Mouse (Mus musculus) embryonic stem cell, embryonic (primary cell): Measurements from ENCODE around the gene Cilp2.

Source experiments
- CTCF ChIA-PET, 4 experiments: fragments of 300-600 bp in 2 of 4; fragments of 350-600 bp in 2 of 4; sonication (Branson Sonifier 250); formaldehyde crosslinking; loops; one replicate each; lab custom pipeline; 2022; ENCODE audit warnings: inconsistent platforms in 2 of 4; lab: Charles Lee
- POLR2A ChIA-PET, 4 experiments: fragments of 300-600 bp in 2 of 4; fragments of 350-600 bp in 2 of 4; sonication (Branson Sonifier 250); formaldehyde crosslinking; loops; one replicate each; lab custom pipeline; 2022; ENCODE audit warnings: antibody characterized with exemption in 4 of 4, inconsistent platforms in 1 of 4; lab: Charles Lee

Gene Cilp2

GRCm38 (mm10) chr8:69911917-69912316, 24.4 kb upstream of the Cilp2 start:
- ChIA-PET CTCF (interaction anchor here in 1 of 4 experiments (0.7 kb wide), 1 partner anchor 108 kb away, joined by 3 read pairs; no protein-coding TSS in a partner anchor), POLR2A (interaction anchor here in 2 of 4 experiments (0.7 to 1.7 kb wide), 4 partner anchors 9 to 25 kb away, joined by 3 to 12 read pairs (median 5); partner anchors contain the start of genes Ndufa13 (in 1 of the 2), Tssk6 (in 1 of the 2) and Yjefn3 (in 1 of the 2))

GRCm38 (mm10) chr8:69907106-69907505, 19.6 kb upstream of the Cilp2 start:
- ChIA-PET CTCF (no interaction called here), POLR2A (interaction anchor here (0.5 to 9.4 kb wide), 10 partner anchors 13 to 502 kb away, joined by 3 to 141 read pairs (median 4); partner anchors contain the start of gene Cilp2 (in 1 of the 4))

DNA sequence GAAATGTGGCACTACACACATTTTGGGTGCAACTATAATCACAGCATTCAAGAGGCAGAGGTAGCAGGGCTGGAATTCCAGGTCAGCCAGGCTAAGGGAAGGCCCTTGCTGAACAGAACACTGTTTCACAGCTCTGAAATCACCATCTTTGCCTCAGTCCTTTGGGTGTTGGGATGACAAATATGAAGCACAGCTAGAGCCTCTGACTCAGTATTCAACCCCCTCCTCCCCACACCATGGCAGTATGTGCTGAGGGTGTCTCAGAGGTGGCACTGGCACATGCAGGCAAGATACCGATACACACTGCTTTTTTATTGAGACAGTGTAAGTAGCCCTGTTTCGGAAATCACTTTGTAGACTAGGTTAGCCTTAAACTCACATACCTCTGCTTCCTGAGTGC, 18.8 kb upstream of the Cilp2 start:
- CTCF ChIA-PET, result interaction anchor here in 2 of 4 experiments (0.6 to 0.7 kb wide), 2 partner anchors 13 to 158 kb away, joined by 3 read pairs; no protein-coding TSS in a partner anchor

GRCm38 (mm10) chr8:69904096-69904495, 16.6 kb upstream of the Cilp2 start:
- CTCF ChIA-PET, result interaction anchor here in 2 of 4 experiments (0.6 to 1.9 kb wide), 4 partner anchors 8 to 97 kb away, joined by 3 to 8 read pairs (median 5); no protein-coding TSS in a partner anchor

More for the DNA sequence above, 18.8 kb upstream of the Cilp2 start:
- POLR2A ChIA-PET, result interaction anchor here in 3 of 4 experiments (0.6 to 9.4 kb wide), 20 partner anchors 10 to 502 kb away, joined by 3 to 141 read pairs (median 4); partner anchors contain the start of genes Cilp2 (in 1 of the 3), Tm6sf2 (in 1 of the 3) and Zfp868 (in 1 of the 3)

GRCm38 (mm10) chr8:69903063-69903542, 15.6 kb upstream of the Cilp2 start:
- ChIA-PET CTCF (interaction anchor here in 3 of 4 experiments (0.6 to 1.9 kb wide), 12 partner anchors 9 to 719 kb away, joined by 3 to 10 read pairs (median 4); partner anchors contain the start of genes Homer3 (in 1 of the 3) and Zfp868 (in 1 of the 3)), POLR2A (interaction anchor here (0.5 to 9.4 kb wide), 80 partner anchors 9 to 636 kb away, joined by 3 to 141 read pairs (median 4); partner anchors contain the start of genes Cilp2 (in 2 of the 4), Gatad2a (in 2 of the 4), Slc25a42 (in 2 of the 4) and Tm6sf2 (in 2 of the 4))

More at GRCm38 (mm10) chr8:69904096-69904495, 16.6 kb upstream of the Cilp2 start:
- POLR2A ChIA-PET, result interaction anchor here in 2 of 4 experiments (0.7 to 9.4 kb wide), 27 partner anchors 8 to 602 kb away, joined by 3 to 141 read pairs (median 7); partner anchors contain the start of genes Cilp2 (in 1 of the 2) and Zfp868 (in 1 of the 2)

- ChIA-PET CTCF (interaction anchor here in 3 of 4 experiments (0.6 to 1.9 kb wide), 9 partner anchors 8 to 381 kb away, joined by 3 to 10 read pairs (median 5); partner anchors contain the start of gene Homer3 (in 1 of the 3)), POLR2A (interaction anchor here (0.5 to 9.4 kb wide), 77 partner anchors 8 to 637 kb away, joined by 3 to 141 read pairs (median 4); partner anchors contain the start of genes Gatad2a (in 3 of the 4), Cilp2 (in 2 of the 4), Gm20422 (in 2 of the 4) and Slc25a42 (in 2 of the 4))
Measured at GRCm38 (mm10) chr8:69902163-69903062, 14.9 kb upstream of the Cilp2 start, which contains the start of the genes Tssk6, Ndufa13 and Yjefn3. TSS of gene Tssk6 (plus strand) at chr8:69902184. TSS of gene Ndufa13 (minus strand) at chr8:69902558. TSS of gene Yjefn3 (minus strand) at chr8:69902712.

- POLR2A ChIA-PET, result interaction anchor here in 3 of 4 experiments (0.8 to 9.4 kb wide), 34 partner anchors 8 to 610 kb away, joined by 3 to 141 read pairs (median 6); partner anchors contain the start of genes Gatad2a (in 3 of the 3), Cilp2 (in 1 of the 3), Gm20422 (in 1 of the 3) and Lpar2 (in 1 of the 3)
Measured at GRCm38 (mm10) chr8:69901484-69902162, 14.1 kb upstream of the Cilp2 start.

GRCm38 (mm10) chr8:69900895-69901451, 13.5 kb upstream of the Cilp2 start:
- POLR2A ChIA-PET, result interaction anchor here in 3 of 4 experiments (1.0 to 9.4 kb wide), 17 partner anchors 9 to 133 kb away, joined by 3 to 141 read pairs (median 10); partner anchors contain the start of genes Gatad2a (in 2 of the 3), Cilp2 (in 1 of the 3), Gm20422 (in 1 of the 3) and Lpar2 (in 1 of the 3)
- CTCF ChIA-PET, result interaction anchor here in 1 of 4 experiments (0.7 kb wide), 1 partner anchor 39 kb away, joined by 3 read pairs; no protein-coding TSS in a partner anchor

More at GRCm38 (mm10) chr8:69901484-69902162, 14.1 kb upstream of the Cilp2 start:
- CTCF ChIA-PET, result interaction anchor here in 1 of 4 experiments (0.7 to 1.8 kb wide), 2 partner anchors 11 to 38 kb away, joined by 3 to 8 read pairs; no protein-coding TSS in a partner anchor

- POLR2A ChIA-PET, result no interaction called here
Measured at GRCm38 (mm10) chr8:69899876-69900275, 12.4 kb upstream of the Cilp2 start.

DNA sequence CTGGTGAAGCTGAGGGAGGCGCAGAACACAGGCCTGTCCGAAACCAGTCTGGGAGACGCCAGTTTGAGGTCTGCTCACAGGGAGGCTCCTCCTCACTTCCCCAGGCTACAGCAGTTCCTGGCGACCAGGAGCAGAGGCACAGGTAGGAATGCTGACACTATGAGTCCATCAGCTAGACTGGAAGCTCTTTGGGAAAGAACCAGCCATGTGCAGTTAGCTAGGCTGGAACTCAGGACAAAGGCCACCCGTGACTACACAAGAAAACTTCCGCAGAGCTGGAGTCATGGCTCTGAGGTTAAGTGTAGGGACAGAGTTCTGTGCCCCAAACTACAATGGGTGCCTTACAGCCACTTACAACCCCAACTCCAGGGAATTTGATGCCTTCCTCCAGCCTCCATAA, 10.4 kb upstream of the Cilp2 start:
- ChIA-PET CTCF (interaction anchor here in 2 of 4 experiments (1.1 to 1.2 kb wide), 2 partner anchors 37 to 39 kb away, joined by 3 read pairs; no protein-coding TSS in a partner anchor), POLR2A (interaction anchor here in 2 of 4 experiments (0.7 to 3.8 kb wide), 14 partner anchors 10 to 314 kb away, joined by 3 to 32 read pairs (median 4); partner anchors contain the start of genes Cilp2 (in 2 of the 2), Slc25a42 (in 1 of the 2) and Zfp868 (in 1 of the 2))

More at GRCm38 (mm10) chr8:69899876-69900275, 12.4 kb upstream of the Cilp2 start:
- CTCF ChIA-PET, result no interaction called here

DNA sequence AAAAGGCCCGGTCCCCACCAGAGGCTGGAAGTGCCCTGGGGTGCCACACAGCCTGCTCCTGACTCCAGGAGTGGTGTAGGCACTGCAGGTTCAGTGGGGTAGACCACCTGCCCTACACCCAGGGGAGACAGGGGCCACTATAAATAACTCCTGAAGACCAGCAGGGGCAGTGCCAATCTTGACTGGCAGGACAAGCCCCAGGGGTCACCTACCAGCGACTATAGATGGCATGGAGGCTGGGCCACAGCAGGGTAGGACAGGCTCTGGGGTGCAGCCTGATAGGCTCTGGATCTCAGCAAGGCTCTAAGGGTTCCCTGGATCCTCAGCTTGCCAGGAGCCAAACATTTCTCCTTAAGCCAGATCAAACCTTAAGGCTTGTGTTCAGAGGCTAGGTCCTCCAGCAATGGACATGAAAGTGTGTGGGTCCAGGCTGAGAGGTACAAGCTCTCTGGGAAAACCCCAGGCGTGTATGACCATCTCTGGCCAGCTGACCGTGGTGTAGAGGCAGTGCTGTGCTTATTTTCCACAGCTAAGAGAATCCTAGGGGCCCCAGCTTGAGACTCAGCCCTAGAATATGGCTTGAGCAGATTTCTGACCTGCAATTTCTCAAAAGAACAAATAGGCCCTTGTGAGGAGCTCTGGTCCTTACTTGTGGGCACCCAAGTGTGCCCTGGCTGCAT, 8.4 kb upstream of the Cilp2 start:
- ChIA-PET POLR2A (interaction anchor here in 2 of 4 experiments (1.0 to 3.8 kb wide), 7 partner anchors 10 to 67 kb away, joined by 3 to 32 read pairs (median 3); partner anchors contain the start of gene Cilp2 (in 1 of the 2)), CTCF (interaction anchor here in 1 of 4 experiments (0.6 to 1.4 kb wide), 2 partner anchors 9 to 14 kb away, joined by 3 read pairs; no protein-coding TSS in a partner anchor)

DNA sequence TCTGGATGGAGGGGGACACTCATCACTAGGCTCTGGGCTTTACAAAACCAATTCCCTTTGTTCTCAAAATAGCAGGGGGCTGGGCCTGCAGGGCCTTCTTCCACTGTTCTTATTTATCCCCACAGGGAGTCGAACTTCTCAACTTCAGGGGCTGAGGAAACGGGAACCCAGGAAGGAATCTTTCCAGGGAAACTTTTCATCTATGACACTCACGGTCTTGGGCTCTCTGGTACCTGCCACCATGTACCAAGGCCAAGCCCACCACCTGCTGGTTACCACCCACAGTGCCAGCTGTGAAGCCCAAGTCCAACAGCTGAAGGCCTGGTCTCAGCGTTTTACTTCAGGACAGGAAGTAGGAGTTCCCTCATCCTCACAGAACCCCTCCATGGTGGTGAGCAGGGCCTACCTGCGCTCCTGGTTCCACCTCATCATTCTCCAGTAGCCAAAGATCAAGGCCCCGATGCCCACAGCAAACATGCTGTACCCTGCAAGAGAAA, 7.4 kb upstream of the Cilp2 start:
- POLR2A ChIA-PET, result interaction anchor here in 3 of 4 experiments (0.6 to 3.5 kb wide), 18 partner anchors 9 to 277 kb away, joined by 3 to 31 read pairs (median 4); partner anchors contain the start of genes Ndufa13 (in 2 of the 3), Tssk6 (in 2 of the 3), Yjefn3 (in 2 of the 3) and Tmem161a (in 1 of the 3)
- CTCF ChIA-PET, result interaction anchor here in 3 of 4 experiments (0.7 to 3.3 kb wide), 10 partner anchors 8 to 193 kb away, joined by 3 to 23 read pairs (median 6); partner anchors contain the start of genes Gatad2a (in 1 of the 3), Ndufa13 (in 1 of the 3) and Yjefn3 (in 1 of the 3)

DNA sequence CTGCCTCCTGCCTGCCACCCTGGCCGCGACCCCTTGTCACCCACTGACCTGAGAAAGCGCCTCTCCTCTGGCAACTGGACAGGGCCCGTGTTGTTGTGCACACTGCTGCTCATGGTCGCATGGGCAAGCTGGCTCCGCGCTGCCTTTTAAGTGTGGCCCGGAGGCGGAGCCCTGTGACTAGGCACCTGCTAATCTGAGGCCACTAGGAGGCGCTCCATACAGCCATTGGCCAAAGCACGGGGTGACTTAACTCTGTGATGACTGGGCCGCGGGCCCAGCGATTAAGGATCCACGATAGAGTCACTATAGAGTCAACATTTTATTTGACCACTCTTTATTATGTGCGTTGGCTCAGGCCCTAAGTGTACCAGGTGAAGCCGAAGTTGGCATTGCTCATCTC, 6.4 kb upstream of the Cilp2 start:
- ChIA-PET CTCF (interaction anchor here (0.6 to 3.3 kb wide), 27 partner anchors 8 to 467 kb away, joined by 3 to 23 read pairs (median 4); partner anchors contain the start of genes Gatad2a (in 1 of the 4), Lpar2 (in 1 of the 4), Ndufa13 (in 1 of the 4) and Yjefn3 (in 1 of the 4)), POLR2A (interaction anchor here (0.6 to 3.5 kb wide), 39 partner anchors 8 to 494 kb away, joined by 3 to 31 read pairs (median 4); partner anchors contain the start of genes Ndufa13 (in 3 of the 4), Yjefn3 (in 3 of the 4), Tssk6 (in 2 of the 4) and Zfp868 (in 2 of the 4))

DNA sequence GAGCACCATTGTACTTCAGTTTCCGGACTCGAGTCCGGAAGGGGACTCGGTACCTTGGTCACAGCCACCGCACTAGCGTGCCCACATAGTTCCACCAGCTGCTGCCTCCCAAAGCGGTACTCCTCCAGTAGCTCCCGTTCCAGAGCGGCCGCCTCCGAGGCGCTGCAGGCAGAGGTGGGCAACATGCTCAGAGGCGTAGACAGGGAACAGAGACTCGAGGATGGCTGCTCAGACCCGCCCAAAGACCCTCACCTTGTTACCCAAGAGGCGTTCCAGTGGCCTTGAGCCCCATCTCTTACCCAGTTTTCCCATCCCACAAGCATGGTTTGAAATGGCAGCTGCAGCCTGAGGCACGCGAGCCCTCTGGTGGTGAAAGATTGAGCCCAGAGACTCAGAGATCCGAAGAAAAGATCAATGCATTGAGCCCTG, 3.3 kb upstream of the Cilp2 start:
- ChIA-PET CTCF (interaction anchor here (0.6 to 2.2 kb wide), 30 partner anchors 11 to 562 kb away, joined by 3 to 15 read pairs (median 4); partner anchors contain the start of genes Yjefn3 (in 2 of the 4), Ndufa13 (in 1 of the 4), Tssk6 (in 1 of the 4) and Zfp868 (in 1 of the 4)), POLR2A (interaction anchor here in 3 of 4 experiments (0.6 to 2.4 kb wide), 27 partner anchors 9 to 562 kb away, joined by 3 to 17 read pairs (median 4); partner anchors contain the start of genes Ndufa13 (in 2 of the 3), Yjefn3 (in 2 of the 3), Gatad2a (in 1 of the 3) and Lpar2 (in 1 of the 3))
